Mouse (Mus musculus): ENCODE measurements at regions not wholly inside any gene's neighbourhood (a gene's known extent, or its start where the extent isn't known, plus 50 kb on each side); places are given as distances from the start of the nearest gene placed in this dataset.

GRCm38 (mm10) chr19:60040721-60041120 is 97.3 kb upstream of the Rab11fip2 start:
- no peak for DNase-seq (ENCODE audit: low spot score in 2 of 2)

DNA sequence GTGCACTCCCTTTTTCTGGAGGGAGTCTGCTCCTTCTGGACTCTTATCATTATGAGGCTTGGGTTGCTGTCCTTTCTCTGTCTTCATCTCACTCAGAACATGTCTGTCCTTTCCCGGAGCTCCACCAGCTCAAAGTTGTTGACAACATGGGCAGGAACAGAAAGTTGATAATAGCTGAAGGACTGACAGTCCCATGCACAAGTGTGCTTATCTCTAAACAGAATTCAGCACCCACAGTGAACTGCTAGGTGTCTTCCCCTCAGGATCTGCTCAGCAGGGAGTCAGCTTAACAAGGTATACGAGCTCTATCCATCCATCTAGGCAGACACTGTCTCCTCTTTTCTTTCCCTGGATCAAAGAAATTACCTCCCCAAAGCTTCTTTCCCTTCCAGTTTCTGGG is 89.2 kb upstream of the Rab11fip2 start:
- DNase-seq (ENCODE audit: low spot score in 2 of 2): no peak

DNA sequence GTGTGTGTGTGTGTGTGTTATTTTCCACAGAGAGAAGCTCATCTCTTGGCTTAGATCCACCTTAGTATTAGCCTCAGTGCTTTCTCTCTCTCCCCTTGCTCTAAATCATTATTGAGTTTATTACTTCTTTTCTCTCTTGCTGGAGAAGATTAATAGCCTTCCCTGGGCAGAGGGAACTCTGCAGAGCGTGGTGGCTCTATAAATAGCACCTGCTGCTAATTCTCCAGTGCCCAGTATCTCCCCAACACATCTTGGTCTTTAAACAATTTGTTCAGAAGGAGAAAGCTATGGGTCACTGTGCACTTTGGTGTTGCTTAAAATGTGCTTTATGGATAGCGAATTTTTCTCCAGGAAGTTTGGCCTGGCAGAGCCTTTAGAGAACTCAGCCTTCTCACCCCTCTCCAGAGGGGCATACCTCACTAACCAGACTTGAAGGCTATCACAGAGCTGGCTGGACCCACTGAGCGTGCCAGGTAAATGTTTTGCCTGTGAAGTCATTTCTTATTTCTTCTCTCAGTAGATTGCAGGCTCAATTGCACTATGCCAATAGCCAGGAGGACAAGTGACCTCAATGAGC is 86.8 kb upstream of the Rab11fip2 start:
- DNase-seq (ENCODE audit: low spot score in 2 of 2): no peak

GRCm38 (mm10) chr19:60029720-60030119 is 86.3 kb upstream of the Rab11fip2 start:
- no peak for DNase-seq (ENCODE audit: low spot score in 2 of 2)

- no peak for DNase-seq (ENCODE audit: low spot score in 2 of 2)
Measured at GRCm38 (mm10) chr19:60015614-60016300, 72.3 kb upstream of the Rab11fip2 start.

GRCm38 (mm10) chr19:59995557-59995956 is 52.1 kb upstream of the Rab11fip2 start:
- DNase-seq (ENCODE audit: low spot score in 2 of 2): no peak

All from frontal cortex, postnatal 10 days (tissue).